Mouse (Mus musculus) lung, embryonic 14.5 days (tissue): Measurements from ENCODE around the gene Ralbp1. TPM values are rescaled to one million over a fixed set of nuclear protein-coding genes. Genes with fewer than 3 reads are reported as not detected.

Source experiments
- ATAC-seq: fragments of 200-750 bp; cut with Nextera tagmentation; 2 replicates; pipeline ENCODE4 v1.8.0; 2017; ENCODE audit warnings: mild to moderate bottlenecking, moderate TSS enrichment, moderate library complexity; ENCODE audit not compliant: insufficient read depth
- DNase-seq: peaks from one replicate; pipeline ENCODE4 v3.0.0-alpha.2; 2015
- H3K27ac ChIP-seq: fragments of 300-500 bp; sonication (generic); 2 replicates; pipeline ENCODE4 v1.5.1; 2014; ENCODE audit warnings: low read depth, mild to moderate bottlenecking, moderate library complexity
- H3K27me3 ChIP-seq: fragments of 300-500 bp; sonication (generic); 2 replicates; pipeline ENCODE4 v1.6.1; 2014; ENCODE audit warnings: low read length, control low read depth; ENCODE audit not compliant: insufficient read depth
- H3K36me3 ChIP-seq: fragments of 300-500 bp; sonication (generic); 2 replicates; pipeline ENCODE4 v1.6.1; 2014; ENCODE audit warnings: control low read depth; ENCODE audit not compliant: insufficient read depth
- H3K4me1 ChIP-seq: fragments of 300-500 bp; sonication (generic); 2 replicates; pipeline ENCODE4 v1.6.1; 2014; ENCODE audit warnings: antibody characterized with exemption, control low read depth; ENCODE audit not compliant: insufficient read depth
- H3K4me2 ChIP-seq: fragments of 300-500 bp; sonication (generic); 2 replicates; pipeline ENCODE4 v1.6.1; 2014; ENCODE audit warnings: mild to moderate bottlenecking
- H3K4me3 ChIP-seq: fragments of 300-500 bp; sonication (generic); 2 replicates; pipeline ENCODE4 v1.5.1; 2014; ENCODE audit warnings: low read depth, low read length
- H3K9ac ChIP-seq: fragments of 300-500 bp; sonication (generic); 2 replicates; pipeline ENCODE4 v1.6.1; 2014
- H3K9me3 ChIP-seq: fragments of 300-500 bp; sonication (generic); 2 replicates; pipeline ENCODE4 v1.6.1; 2016; ENCODE audit warnings: low read depth, low read length, control low read depth
- CTCF ChIP-seq: IDR thresholded peaks from 2 replicates; pipeline ENCODE4 v1.5.1; 2016; ENCODE audit warnings: antibody characterized with exemption, low read depth
- WGBS: fragments of 180-500 bp; shearing (Covaris S2); extraction: QIAGEN DNeasy Blood & Tissue Kit; methylation state at CpG from one replicate; pipeline ENCODE4 v1.1.7; 2014; 5-methylcytosine and 5-hydroxymethylcytosine counted together
- polyA plus RNA-seq: library from polyadenylated mRNA; unstranded; fragments of >200 nt; fragmentation: Nextera tagmentation; extraction: Ambion mirVana; gene quantifications from 2 replicates; pipeline ENCODE4 v1.2.1, GENCODE M21; 2014

Ralbp1 gene
- polyA plus RNA-seq, 1 experiment from 2014 or later: 65.8 TPM

GRCm38 (mm10) chr17:65799353-65799752, 86.2 kb downstream of the Ralbp1 start:
- Histone ChIP-seq H3K4me3 (no peak overlapping the region), H3K27ac (no peak overlapping the region), H3K27me3 (no peaks in the 10 kb centered on the region), H3K9me3 (no peaks in the 10 kb centered on the region), H3K9ac (no peak overlapping the region), H3K4me1 (no peaks in the 10 kb centered on the region), H3K36me3 (peaks cover 23% of the 10 kb centered on the region), H3K4me2 (no peak overlapping the region)
- no peak for ATAC-seq
- DNase-seq: no peak
- 79% methylated on average over 1 of the region's 1 CpGs for WGBS
- TF ChIP-seq CTCF: no peak

DNA sequence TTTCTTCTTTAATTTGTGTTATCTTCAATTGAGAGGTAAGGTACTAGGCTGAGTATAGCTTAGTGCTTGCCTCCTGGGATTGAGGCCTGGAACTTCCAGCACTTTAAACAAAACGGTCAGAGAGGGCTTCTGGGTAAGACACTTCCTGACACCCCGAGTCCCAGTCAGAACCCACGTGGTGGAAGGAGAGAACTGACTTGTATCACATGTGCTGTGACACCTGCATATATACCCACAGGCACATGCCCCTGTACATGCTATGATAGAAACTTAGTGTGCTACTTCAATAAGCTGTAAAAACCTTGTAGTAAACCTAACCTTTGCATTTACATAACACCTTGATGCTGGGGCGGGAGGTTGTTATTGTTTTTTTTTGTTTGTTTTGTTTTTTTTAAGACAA, 87.2 kb downstream of the Ralbp1 start:
- ATAC-seq: no peak
- no peak for TF ChIP-seq CTCF
- no peak for DNase-seq

More for the DNA sequence above, 87.2 kb downstream of the Ralbp1 start:
- Histone ChIP-seq H3K9me3 (no peaks in the 10 kb centered on the region), H3K4me2 (no peak overlapping the region), H3K9ac (no peak overlapping the region), H3K4me3 (no peak overlapping the region), H3K27me3 (no peaks in the 10 kb centered on the region), H3K27ac (no peak overlapping the region), H3K4me1 (no peaks in the 10 kb centered on the region), H3K36me3 (peaks cover 17% of the 10 kb centered on the region; the same call in 1 of the 2 replicates)
- 38% methylated on average over 4 of the region's 4 CpGs for WGBS

Other genes with a start within 250 kb of the Ralbp1 start
- 0.16 TPM in 1 of 2 replicates, not detected in the other for gene Txndc2, start 243.6 kb downstream of the Ralbp1 start, polyA plus RNA-seq
- 46.7 and 49.4 TPM in 2 replicates for gene Rab31, start 113.0 kb downstream of the Ralbp1 start, polyA plus RNA-seq
- 50.6 and 51.5 TPM in 2 replicates for gene Ppp4r1, start 103.2 kb downstream of the Ralbp1 start, polyA plus RNA-seq
- gene Twsg1, start 65.4 kb upstream of the Ralbp1 start, polyA plus RNA-seq: 142 and 143 TPM in 2 replicates
- gene Ankrd12, start 191.3 kb upstream of the Ralbp1 start, polyA plus RNA-seq: 17.9 and 19.6 TPM in 2 replicates
- gene Ndufv2, start 215.8 kb upstream of the Ralbp1 start, polyA plus RNA-seq: 322 and 337 TPM in 2 replicates
- 31.5 and 33.4 TPM in 2 replicates for gene Washc1, start 225.7 kb upstream of the Ralbp1 start, polyA plus RNA-seq
- 25.7 and 29.6 TPM in 2 replicates for gene Ddx11, start 237.7 kb upstream of the Ralbp1 start, polyA plus RNA-seq